Mouse (Mus musculus) megakaryocyte-erythroid progenitor cell, adult 5-6 weeks (primary cell): Measurements from ENCODE around the gene Itgb3. TPM values are rescaled to one million over a fixed set of nuclear protein-coding genes. Genes with fewer than 3 reads are reported as not detected.

ENCODE experiments used
- ATAC-seq: replicated peaks from 2 replicates; pipeline ENCODE4 v1.8.0; 2016; ENCODE audit warnings: mild to moderate bottlenecking, inconsistent platforms; ENCODE audit not compliant: severe bottlenecking, poor library complexity, low FRiP score, low TSS enrichment
- total RNA-seq, 2 experiments: library from RNA; stranded (forward) in 1 of 2; stranded (reverse) in 1 of 2; fragments of 200-1000, 215-1000 nt in 1 of 2; fragments of >200 nt in 1 of 2; fragmentation: Nextera tagmentation in 1 of 2; gene quantifications; 2 replicates each; pipeline ENCODE4 v1.2.3; 2014 to 2017

The Itgb3 gene
- total RNA-seq, 2 experiments from 2014 or later: 0.94 to 2.6 TPM

DNA sequence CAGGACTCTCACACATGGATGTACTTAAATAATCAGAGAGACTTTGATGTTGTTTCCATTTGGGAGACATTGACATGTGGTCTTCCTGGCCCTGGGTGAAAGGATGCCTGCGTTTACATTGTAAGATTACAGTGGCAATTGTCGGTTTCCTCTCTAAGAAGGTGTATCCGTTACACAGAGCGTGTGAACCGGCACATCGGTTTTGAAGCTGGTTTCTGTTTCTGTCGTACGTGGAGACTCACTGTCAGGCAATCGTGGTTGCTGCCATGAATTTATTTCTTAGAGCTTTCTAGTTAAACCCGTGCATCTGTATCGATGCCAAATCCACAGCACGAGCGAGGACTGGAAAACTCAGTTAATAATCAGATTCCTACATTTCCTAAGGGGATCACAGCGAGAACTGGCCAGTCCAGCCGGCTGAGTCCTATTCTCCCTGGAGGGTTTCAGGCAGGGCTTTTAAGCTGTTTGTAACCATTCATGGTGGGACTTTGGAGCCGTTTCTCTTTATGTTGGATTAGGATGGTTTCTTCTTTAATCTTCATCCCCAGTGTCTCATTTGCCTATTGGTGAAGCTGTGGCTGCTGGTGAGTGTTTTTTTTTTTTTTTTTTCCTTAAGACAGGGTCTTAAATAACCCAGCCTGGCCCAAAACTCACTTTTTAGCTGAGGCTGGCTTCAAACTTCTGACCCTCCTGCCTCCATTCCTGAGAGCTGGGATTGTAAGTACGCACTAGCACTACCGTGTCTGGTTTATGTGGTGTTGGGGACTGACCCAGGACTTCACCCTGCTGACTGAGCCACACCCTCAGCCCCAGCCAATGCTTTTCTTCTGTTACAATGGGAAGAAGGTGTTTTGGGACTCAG is 26.1 kb upstream of the Itgb3 start:
- ATAC-seq: no peak

- no peak for ATAC-seq
Measured at GRCm38 (mm10) chr11:104582308-104582606, 25.5 kb upstream of the Itgb3 start.

- no peak for ATAC-seq
Measured at GRCm38 (mm10) chr11:104582630-104583364, 25.0 kb upstream of the Itgb3 start.

GRCm38 (mm10) chr11:104585495-104585894 is 22.3 kb upstream of the Itgb3 start:
- ATAC-seq: no peak

GRCm38 (mm10) chr11:104587904-104588303 is 19.9 kb upstream of the Itgb3 start:
- ATAC-seq: no peak

GRCm38 (mm10) chr11:104588513-104588912 is 19.3 kb upstream of the Itgb3 start:
- no peak for ATAC-seq

DNA sequence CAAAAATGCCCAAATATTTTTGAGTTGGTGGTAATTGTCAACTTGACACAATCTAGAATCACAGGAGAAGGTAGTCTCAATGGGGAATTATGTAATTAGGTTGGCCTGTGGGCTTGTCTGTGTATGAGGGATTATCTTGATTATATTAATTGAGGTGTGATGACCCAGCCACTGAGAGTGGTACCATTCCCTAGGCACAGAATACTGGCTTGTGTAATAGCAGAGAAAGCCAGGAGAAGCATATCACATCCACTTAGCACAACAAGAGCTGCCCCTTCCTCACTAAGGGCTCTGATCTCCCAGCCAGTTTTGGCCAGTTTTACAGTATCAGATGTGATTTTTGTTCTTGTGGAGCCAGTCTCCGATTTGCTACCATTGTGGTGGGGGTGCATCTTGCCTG is 18.2 kb upstream of the Itgb3 start:
- no peak for ATAC-seq

GRCm38 (mm10) chr11:104590148-104590547 is 17.7 kb upstream of the Itgb3 start:
- ATAC-seq: peak; percentile 92

GRCm38 (mm10) chr11:104592066-104592835 is 15.5 kb upstream of the Itgb3 start:
- ATAC-seq: no peak

- ATAC-seq: no peak
Measured at GRCm38 (mm10) chr11:104596365-104596764, 11.4 kb upstream of the Itgb3 start.

- ATAC-seq: no peak
Measured at GRCm38 (mm10) chr11:104599265-104599945, 8.4 kb upstream of the Itgb3 start.

GRCm38 (mm10) chr11:104600675-104601074 is 7.1 kb upstream of the Itgb3 start:
- no peak for ATAC-seq

DNA sequence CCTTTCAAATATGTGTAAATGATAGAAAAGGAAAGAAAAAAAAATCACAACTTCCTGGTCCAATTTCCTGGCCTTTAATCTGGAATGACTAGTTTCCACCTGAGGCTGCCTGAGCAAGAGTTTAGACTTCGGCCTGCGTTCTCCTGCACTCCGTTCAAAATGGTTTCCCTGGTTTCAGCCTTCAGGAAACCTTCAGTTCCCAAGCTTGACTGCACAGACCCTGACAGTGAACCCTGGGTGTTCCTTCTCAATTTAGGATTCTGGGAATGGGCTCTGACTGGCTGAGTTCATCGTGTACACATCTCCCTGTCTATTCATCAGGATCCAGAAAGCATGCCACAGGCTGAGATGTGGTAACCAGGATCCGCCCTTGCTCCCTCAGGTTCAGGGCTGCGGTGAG is 3.6 kb upstream of the Itgb3 start:
- no peak for ATAC-seq

GRCm38 (mm10) chr11:104608249-104608920 is 585 bp downstream of the Itgb3 start:
- 0 out of 2 replicates have a peak, but pooled peaks have one; percentile 3 for ATAC-seq

DNA sequence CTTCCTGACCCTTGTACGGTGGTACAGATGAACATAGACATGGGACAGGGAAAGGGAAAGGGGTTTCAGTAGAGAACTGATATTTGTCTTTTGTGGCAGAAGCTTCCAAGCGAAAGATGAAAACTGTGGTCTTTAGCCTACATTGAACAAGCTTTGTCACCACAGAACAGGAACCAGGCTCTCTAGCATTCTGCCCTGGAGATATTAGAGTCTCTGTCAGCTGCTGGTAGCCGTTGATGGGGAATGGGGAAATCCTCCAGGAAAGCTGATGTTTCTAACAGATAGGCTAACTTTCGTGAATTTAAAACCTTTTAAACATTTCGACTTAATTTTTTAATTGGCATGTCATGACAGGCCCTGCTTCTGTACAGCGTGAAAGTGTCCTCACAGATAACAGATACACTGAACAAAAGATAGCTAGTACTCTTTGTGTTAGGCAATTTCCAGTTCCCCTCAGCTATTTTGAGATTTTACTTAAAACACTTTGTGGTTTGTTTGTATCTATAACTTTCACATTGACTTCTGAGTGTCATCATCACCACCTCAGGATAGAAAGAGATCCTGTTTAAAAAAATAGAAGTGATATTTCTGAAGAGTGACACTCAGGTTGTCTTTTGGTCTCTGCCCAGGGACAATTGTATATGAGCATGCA is 1.4 kb downstream of the Itgb3 start:
- peak; percentile 20; the same call in 1 of the 2 replicates for ATAC-seq

DNA sequence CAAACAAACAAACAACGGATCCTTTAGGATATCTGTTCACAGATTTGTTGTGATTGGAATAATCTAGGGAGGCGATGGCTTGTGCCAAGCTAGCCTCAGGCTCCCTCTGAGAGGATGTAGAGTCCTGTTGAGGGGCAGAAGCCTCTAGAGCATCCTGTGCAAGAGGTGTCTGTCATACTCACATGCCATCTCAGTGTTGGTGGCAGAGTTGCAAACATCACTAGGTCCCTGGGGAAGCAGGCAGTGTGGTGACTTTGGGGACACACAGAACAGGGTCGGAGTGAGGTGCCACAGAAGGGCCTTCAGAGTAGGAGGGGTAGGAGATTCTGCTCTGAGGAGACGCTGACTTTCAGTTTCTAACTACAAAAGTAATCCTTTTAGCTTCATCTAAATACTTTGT is 1.9 kb downstream of the Itgb3 start:
- ATAC-seq: no peak

- peak; percentile 58 for ATAC-seq
Measured at GRCm38 (mm10) chr11:104611579-104612151, 3.9 kb downstream of the Itgb3 start.

- ATAC-seq: no peak
Measured at GRCm38 (mm10) chr11:104613551-104613950, 5.8 kb downstream of the Itgb3 start.
